Mouse (Mus musculus) mouse embryonic stem cell (cell line): ENCODE results near the gene Atp6v1c2.

Source experiments
- in situ Hi-C, 2 experiments: fragments of 300-500 bp; cut with MboI; formaldehyde crosslinking; loops; 1 replicate in 1 of 2; 3 replicates in 1 of 2; pipeline ENCODE4 v1.14.3; 2019 to 2020; ENCODE audit warnings: low sequenced_read_pairs in 2 of 2, low pct_unique_long_range_greater_than_20kb in 1 of 2, mixed read lengths in 1 of 2; ENCODE audit not compliant: unreplicated experiment in 1 of 2

Gene Atp6v1c2

GRCm38 (mm10) chr12:17329259-17329658, at the start of gene Atp6v1c2:
Atp6v1c2 (minus strand) TSS chr12:17329359.
- in situ Hi-C loops: no loop called here

- in situ Hi-C loops: no loop called here
These were observed 47.4 kb upstream of the Atp6v1c2 start for GRCm38 (mm10) chr12:17376521-17376920.

DNA sequence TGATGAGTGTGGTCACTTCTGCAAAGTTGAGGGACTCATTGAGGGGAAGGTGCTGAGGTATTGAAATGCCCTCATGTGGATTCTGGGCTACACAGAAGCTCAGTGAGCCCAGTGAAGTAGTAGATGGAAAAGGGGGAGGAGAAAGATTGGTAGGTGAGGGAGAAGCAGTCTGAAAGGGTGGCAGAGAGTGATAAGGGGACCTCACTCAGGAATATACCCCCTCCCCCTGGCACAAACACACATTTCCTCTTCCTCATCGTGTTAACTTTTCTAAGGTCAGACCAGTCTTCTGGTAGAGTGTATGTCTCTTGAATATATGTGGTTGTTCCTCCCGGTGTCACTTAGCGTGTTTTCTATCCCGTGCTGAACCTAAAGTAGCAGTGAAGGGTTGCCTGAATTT, 46.1 kb upstream of the Atp6v1c2 start:
- in situ Hi-C loops: no loop called here

DNA sequence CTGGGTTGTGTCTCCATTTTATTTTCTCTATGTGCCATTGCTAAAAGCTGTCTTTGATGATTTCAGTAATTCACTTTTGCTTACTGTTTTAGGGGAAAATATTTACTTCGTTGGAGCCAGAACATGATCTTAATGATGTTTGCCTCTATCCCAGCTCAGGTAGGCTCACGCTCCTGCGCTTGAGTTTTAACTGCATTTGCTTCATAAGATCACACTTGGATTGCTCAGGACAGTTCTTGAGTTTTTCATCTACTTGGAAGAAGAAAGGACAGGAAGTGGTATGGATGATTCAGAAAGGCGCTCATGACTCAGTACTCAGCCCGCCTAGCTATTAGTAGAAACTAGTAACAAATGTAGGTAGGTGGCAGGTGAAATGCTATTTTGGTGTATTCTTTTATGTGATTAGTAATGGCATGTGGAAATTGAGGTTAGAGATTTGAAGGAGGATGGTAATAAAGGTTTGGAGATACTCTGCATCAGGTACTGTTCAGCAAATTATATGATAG, 44.4 kb upstream of the Atp6v1c2 start:
- in situ Hi-C loops: loop anchor here in 1 of 2 experiments (25.0 kb wide), 1 partner anchor 414 kb away; no protein-coding TSS in a partner anchor

- in situ Hi-C loops: loop anchor here in 1 of 2 experiments (25.0 kb wide), 1 partner anchor 415 kb away; no protein-coding TSS in a partner anchor
These were observed 43.5 kb upstream of the Atp6v1c2 start for GRCm38 (mm10) chr12:17372696-17373095.

- in situ Hi-C loops: loop anchor here in 1 of 2 experiments (25.0 kb wide), 1 partner anchor 416 kb away; no protein-coding TSS in a partner anchor
These were observed 42.6 kb upstream of the Atp6v1c2 start for GRCm38 (mm10) chr12:17371589-17372235.

- in situ Hi-C loops: loop anchor here in 1 of 2 experiments (25.0 kb wide), 1 partner anchor 418 kb away; no protein-coding TSS in a partner anchor
These were observed 40.6 kb upstream of the Atp6v1c2 start for GRCm38 (mm10) chr12:17369551-17370325.

DNA sequence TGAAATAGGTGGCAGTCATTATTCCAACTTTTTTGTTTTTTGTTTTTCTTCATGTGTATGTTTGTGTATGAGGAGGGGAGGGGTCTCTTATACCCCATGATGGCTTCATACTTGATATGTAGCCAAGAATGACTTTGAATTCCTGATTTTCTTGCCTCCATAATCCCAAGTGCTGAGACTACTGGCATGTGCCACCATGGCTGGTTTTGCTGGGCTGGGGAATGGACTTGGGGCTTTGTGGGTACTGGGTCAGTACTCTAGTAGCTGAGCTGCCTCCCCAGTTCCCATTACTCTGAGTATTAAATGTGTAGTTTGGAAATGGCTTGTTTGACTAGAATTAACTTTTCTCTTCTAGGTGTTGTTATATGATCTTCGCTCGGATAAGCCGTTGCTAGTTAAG, 40.0 kb upstream of the Atp6v1c2 start:
- in situ Hi-C loops: loop anchor here in 1 of 2 experiments (25.0 kb wide), 1 partner anchor 418 kb away; no protein-coding TSS in a partner anchor

DNA sequence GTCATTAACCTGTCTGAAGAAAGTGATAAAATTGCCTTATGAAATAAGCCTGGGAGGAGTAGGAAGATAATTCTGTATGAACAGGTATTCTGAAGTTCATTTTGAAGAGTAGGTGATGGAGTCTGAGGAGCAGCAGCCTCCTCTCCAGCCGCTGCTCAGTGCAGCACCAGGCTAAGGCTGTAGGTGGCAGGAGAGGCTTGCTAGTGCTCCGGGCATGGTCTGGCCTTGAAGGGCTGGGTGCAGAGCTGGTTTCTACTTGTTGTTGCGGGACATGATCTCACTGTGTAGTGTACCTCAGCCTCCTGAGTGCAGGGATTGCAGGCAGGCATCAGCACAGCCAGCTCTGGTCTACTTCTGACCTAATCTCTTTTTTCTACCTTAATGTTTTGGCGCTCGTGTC, 37.8 kb upstream of the Atp6v1c2 start:
- in situ Hi-C loops: loop anchor here in 1 of 2 experiments (25.0 kb wide), 1 partner anchor 420 kb away; no protein-coding TSS in a partner anchor

GRCm38 (mm10) chr12:17362316-17362715, 33.2 kb upstream of the Atp6v1c2 start:
- in situ Hi-C loops: loop anchor here in 1 of 2 experiments (25.0 kb wide), 1 partner anchor 425 kb away; no protein-coding TSS in a partner anchor

- in situ Hi-C loops: loop anchor here in 1 of 2 experiments (25.0 kb wide), 1 partner anchor 427 kb away; no protein-coding TSS in a partner anchor
These were observed 31.5 kb upstream of the Atp6v1c2 start for GRCm38 (mm10) chr12:17360650-17361049.

- in situ Hi-C loops: loop anchor here in 1 of 2 experiments (25.0 kb wide), 1 partner anchor 427 kb away; no protein-coding TSS in a partner anchor
These were observed 30.9 kb upstream of the Atp6v1c2 start for GRCm38 (mm10) chr12:17360104-17360503.

GRCm38 (mm10) chr12:17358981-17359380, 29.8 kb upstream of the Atp6v1c2 start:
- in situ Hi-C loops: loop anchor here in 1 of 2 experiments (25.0 kb wide), 1 partner anchor 428 kb away; no protein-coding TSS in a partner anchor

GRCm38 (mm10) chr12:17357795-17358194, 28.6 kb upstream of the Atp6v1c2 start:
- in situ Hi-C loops: loop anchor here in 1 of 2 experiments (25.0 kb wide), 1 partner anchor 430 kb away; no protein-coding TSS in a partner anchor

- in situ Hi-C loops: loop anchor here in 1 of 2 experiments (25.0 kb wide), 1 partner anchor 430 kb away; no protein-coding TSS in a partner anchor
These were observed 27.7 kb upstream of the Atp6v1c2 start for GRCm38 (mm10) chr12:17356853-17357252.

DNA sequence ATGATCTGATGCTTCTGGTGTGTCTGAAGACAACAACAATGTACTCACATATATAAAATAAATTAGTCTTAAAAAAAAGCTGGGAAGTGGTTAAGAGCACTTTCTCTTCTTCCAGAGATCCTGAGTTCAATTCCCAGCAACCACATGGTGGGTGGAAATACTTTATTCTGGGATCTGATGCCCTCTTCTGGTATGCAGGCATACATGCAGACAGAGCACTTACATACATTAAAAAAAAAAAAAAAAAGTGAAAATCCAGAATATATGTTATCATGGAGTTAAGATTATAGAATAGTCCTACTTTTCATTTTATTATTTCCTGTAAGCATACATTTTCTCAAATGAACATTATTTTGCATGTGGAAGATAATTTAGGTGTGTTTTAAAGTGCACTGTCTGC, 20.9 kb upstream of the Atp6v1c2 start:
- in situ Hi-C loops: loop anchor here in 1 of 2 experiments (25.0 kb wide), 1 partner anchor 437 kb away; no protein-coding TSS in a partner anchor

GRCm38 (mm10) chr12:17348048-17349036, 19.2 kb upstream of the Atp6v1c2 start, which contains the start of gene Nol10:
Nol10 (plus strand) TSS chr12:17348458.
- in situ Hi-C loops: no loop called here
